Mouse (Mus musculus): ENCODE results near the gene Atat1.

- TF ChIP-seq CTCF (IDR thresholded peaks at IDR 0.05; ENCODE audit: borderline replicate concordance, control insufficient read depth, extremely low read depth, insufficient read depth, low read length, poor library complexity) (no peak), POLR2A (IDR thresholded peaks at IDR 0.05; ENCODE audit: control insufficient read depth, extremely low read depth, insufficient read depth, low read length, poor library complexity) (no peak)
Observed at GRCm38 (mm10) chr17:35909919-35910369, at the start of gene Atat1.

Measured in thymus, adult 2 months (tissue).